Mouse (Mus musculus): ENCODE data around the gene Zfp287. TPM values are rescaled to one million over a fixed set of nuclear protein-coding genes. Genes with fewer than 3 reads are reported as not detected.
A peak's percentile ranks its signal among the peaks of the same experiment; 100 is the strongest.

Zfp287 gene
- total and polyA plus RNA-seq, 2 experiments from 2014 or later = 14.4 to 32.8 TPM

DNA sequence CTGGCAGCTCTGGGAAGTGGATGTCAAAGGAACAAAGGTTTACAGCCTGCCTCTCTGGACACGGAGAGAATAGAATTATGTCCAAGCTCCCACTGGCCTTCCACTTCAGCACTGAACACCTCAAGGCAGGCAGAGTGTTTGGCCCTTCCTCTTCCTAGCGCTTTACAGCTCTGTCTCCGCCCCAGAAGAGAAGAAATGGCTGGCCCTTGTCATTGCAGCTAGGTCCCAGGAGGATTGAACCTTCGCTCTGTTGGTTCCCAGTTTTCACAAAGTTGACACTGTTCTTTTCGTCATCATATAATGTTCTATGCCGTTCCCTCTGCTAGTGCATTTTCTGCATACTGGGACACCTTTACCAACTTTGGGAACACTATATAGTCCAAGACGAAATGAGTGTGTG lies 23.5 kb downstream of the Zfp287 start:
- no peak for TF ChIP-seq CTCF (IDR thresholded peaks at IDR 0.05; ENCODE audit: low read depth)
- Histone ChIP-seq H3K9me3 (ENCODE audit: low read length) (no peaks in the 10 kb centered on the region), H3K4me2 (ENCODE audit: low read depth) (no peak overlapping the region), H3K4me1 (ENCODE audit: insufficient read depth) (no peaks in the 10 kb centered on the region), H3K27me3 (ENCODE audit: insufficient read depth, low read length) (no peaks in the 10 kb centered on the region), H3K36me3 (ENCODE audit: insufficient read depth) (peaks cover 32% of the 10 kb centered on the region), H3K9ac (no peak overlapping the region), H3K27ac (ENCODE audit: low read depth, low read length) (no peak overlapping the region), H3K4me3 (ENCODE audit: low read depth, low read length) (no peak overlapping the region)
- no peak for DNase-seq
- WGBS = 83% methylated on average over 7 of the region's 7 CpGs
- no peak for ATAC-seq

DNA sequence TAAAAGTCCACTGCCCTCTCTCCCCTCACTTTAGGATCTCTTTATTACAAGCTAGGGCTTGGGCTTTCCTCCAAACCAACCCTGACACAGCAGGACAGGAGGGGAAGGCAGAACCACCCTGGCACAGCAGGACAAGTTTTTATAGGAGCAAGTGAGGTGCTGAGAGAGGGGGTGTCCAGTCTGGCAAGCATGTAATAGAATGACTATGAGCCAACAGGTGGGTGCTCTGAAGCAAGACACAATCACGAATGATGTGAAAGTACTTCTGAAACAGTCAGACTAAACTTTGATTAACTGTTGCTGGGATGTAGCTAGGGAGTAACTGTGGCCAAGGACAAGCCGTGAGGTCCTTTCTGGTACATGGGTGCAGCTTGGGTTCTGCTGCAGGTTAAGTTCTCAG lies 25.6 kb downstream of the Zfp287 start:
- no peaks in the 10 kb centered on the region for H3K4me1 ChIP-seq (ENCODE audit: insufficient read depth)
- H3K27me3 ChIP-seq (ENCODE audit: insufficient read depth, low read length) = no peaks in the 10 kb centered on the region
- no peaks in the 10 kb centered on the region for H3K9me3 ChIP-seq (ENCODE audit: low read length)
- peaks cover 15% of the 10 kb centered on the region for H3K36me3 ChIP-seq (ENCODE audit: insufficient read depth)
- no peak overlapping the region for H3K27ac ChIP-seq (ENCODE audit: low read depth, low read length)
- ATAC-seq (no peak), DNase-seq (no peak)
- no peak overlapping the region for H3K9ac ChIP-seq
- TF ChIP-seq CTCF (IDR thresholded peaks at IDR 0.05; ENCODE audit: low read depth) = no peak
- 88% methylated on average over 2 of the region's 2 CpGs for WGBS
- no peak overlapping the region for H3K4me3 ChIP-seq (ENCODE audit: low read depth, low read length)
- H3K4me2 ChIP-seq (ENCODE audit: low read depth) = no peak overlapping the region

DNA sequence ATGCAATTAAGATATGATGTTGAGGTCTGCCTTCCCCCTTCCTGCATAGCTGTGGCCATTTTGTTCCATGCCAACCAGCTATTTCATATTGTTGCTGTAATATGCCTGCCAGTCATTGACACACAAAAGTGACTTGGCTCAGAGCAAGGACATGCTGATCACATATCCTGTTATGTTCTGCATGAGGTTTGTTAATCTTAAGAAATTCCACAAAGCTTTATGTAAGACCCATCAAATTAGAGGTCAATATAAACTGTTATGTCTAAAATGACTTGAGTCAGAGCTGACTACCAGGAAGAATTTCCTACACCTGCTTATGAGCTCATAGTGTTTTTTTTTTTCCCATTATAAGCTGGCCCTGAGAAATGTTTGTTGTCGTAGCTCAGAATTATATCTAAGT lies 30.5 kb downstream of the Zfp287 start:
- DNase-seq (no peak), ATAC-seq (no peak)
- Histone ChIP-seq H3K4me3 (ENCODE audit: low read depth, low read length) (no peak overlapping the region), H3K9ac (no peak overlapping the region), H3K36me3 (ENCODE audit: insufficient read depth) (no peaks in the 10 kb centered on the region), H3K4me2 (ENCODE audit: low read depth) (no peak overlapping the region), H3K9me3 (ENCODE audit: low read length) (no peaks in the 10 kb centered on the region), H3K27me3 (ENCODE audit: insufficient read depth, low read length) (no peaks in the 10 kb centered on the region), H3K4me1 (ENCODE audit: insufficient read depth) (no peaks in the 10 kb centered on the region), H3K27ac (ENCODE audit: low read depth, low read length) (no peak overlapping the region)
- 88% methylated on average over 1 of the region's 1 CpGs for WGBS
- no peak for TF ChIP-seq CTCF (IDR thresholded peaks at IDR 0.05; ENCODE audit: low read depth)

DNA sequence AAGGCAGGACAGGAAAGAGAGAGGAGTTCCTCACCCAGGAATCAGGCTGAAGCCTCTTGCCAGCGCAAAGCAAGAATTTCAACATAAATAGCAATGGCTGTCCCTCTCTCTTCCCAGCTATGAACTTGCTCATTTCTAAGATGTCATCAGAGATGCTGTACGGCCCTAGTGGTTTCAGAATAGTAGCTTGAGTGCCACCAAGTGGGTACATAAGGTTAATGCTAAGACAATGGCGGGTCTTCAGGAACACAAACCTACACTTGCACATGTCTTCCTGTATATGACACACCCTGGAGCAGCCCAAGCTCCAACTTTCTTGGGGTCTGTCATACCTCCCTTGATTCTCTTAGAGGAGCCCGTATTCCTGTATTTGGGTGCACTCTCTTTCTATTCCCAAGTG lies 32.0 kb downstream of the Zfp287 start:
- Histone ChIP-seq H3K9ac (no peak overlapping the region), H3K9me3 (ENCODE audit: low read length) (no peaks in the 10 kb centered on the region), H3K4me2 (ENCODE audit: low read depth) (no peak overlapping the region), H3K4me3 (ENCODE audit: low read depth, low read length) (no peak overlapping the region), H3K4me1 (ENCODE audit: insufficient read depth) (no peaks in the 10 kb centered on the region), H3K27me3 (ENCODE audit: insufficient read depth, low read length) (no peaks in the 10 kb centered on the region), H3K27ac (ENCODE audit: low read depth, low read length) (no peak overlapping the region), H3K36me3 (ENCODE audit: insufficient read depth) (no peaks in the 10 kb centered on the region)
- ATAC-seq = peak; percentile 56
- 67% methylated on average over 4 of the region's 4 CpGs for WGBS
- peak; percentile 42 for TF ChIP-seq CTCF (IDR thresholded peaks at IDR 0.05; ENCODE audit: low read depth)
- DNase-seq = peak; percentile 18

DNA sequence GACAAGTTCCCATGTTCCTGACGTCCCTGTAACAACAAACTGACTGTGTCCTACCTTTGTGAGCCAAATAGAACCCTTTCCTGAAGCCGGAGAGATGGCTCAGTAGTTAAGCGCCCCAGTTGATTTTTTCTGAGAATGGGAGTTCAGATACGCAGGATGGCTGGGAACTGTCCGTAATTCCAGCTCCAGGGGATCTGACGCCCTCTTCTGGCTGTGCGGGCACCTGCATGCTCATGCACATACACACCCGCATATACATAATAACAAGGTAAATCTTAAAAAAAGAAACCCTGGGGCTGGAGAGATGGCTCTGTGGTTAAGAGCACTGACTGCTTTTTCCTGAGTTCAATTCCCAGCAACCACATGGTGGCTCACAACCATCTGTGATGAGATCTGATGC lies 36.6 kb downstream of the Zfp287 start:
- no peaks in the 10 kb centered on the region for H3K4me1 ChIP-seq (ENCODE audit: insufficient read depth)
- no peaks in the 10 kb centered on the region for H3K36me3 ChIP-seq (ENCODE audit: insufficient read depth)
- ATAC-seq = no peak
- H3K9ac ChIP-seq = no peak overlapping the region
- TF ChIP-seq CTCF (IDR thresholded peaks at IDR 0.05; ENCODE audit: low read depth) = 0 out of 2 replicates have a peak, but pooled peaks have one; percentile 6
- no peak for DNase-seq
- no peak overlapping the region for H3K4me3 ChIP-seq (ENCODE audit: low read depth, low read length)
- WGBS = 93% methylated on average over 8 of the region's 8 CpGs
- no peak overlapping the region for H3K4me2 ChIP-seq (ENCODE audit: low read depth)
- H3K27ac ChIP-seq (ENCODE audit: low read depth, low read length) = no peak overlapping the region
- no peaks in the 10 kb centered on the region for H3K9me3 ChIP-seq (ENCODE audit: low read length)
- no peaks in the 10 kb centered on the region for H3K27me3 ChIP-seq (ENCODE audit: insufficient read depth, low read length)

DNA sequence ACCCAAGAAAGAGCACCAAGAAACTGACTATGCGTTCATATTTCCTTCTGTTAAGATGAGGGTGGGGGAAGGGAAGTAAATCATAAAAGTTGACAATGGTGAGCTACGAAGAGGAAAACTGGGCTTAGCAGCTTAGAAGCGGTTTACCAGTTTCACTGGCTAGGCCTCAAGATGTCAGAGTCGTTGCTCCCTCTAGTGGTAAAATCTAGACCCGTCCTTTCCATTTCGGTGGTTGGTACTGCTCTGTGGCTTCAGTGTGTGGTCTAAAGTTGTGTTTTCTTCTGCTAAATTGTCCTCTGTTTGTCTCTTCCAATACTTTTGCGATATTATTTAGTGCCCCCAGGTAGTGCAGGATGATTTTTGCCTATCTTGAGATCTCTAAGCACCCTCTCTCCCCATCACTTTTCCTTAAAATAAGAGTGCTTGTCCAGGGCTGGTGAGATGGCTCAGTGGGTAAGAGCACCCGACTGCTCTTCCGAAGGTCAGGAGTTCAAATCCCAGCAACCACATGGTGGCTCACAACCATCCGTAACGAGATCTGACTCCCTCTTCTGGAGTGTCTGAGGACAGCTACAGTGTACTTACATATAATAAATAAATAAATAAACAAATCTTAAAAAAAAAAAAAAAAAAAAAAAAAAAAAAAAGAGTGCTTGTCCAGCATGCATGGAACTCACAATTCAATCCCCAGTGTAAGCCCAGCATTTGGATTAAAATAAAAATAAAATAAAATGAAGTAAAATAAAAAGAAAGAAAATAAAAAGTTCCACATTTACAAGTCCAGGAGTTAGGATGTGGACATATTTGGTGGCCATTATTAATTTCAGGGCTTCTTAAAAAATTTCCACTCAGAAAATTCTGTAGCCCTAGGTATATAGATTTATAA lies 38.2 kb downstream of the Zfp287 start:
- H3K36me3 ChIP-seq (ENCODE audit: insufficient read depth) = no peaks in the 10 kb centered on the region
- ATAC-seq (peak; percentile 94), DNase-seq (peak; percentile 89)
- H3K9ac ChIP-seq = no peak overlapping the region
- no peaks in the 10 kb centered on the region for H3K9me3 ChIP-seq (ENCODE audit: low read length)
- 0 out of 2 replicates have a peak overlapping the region, but pooled peaks have one; percentile 29 for H3K27ac ChIP-seq (ENCODE audit: low read depth, low read length)
- no peaks in the 10 kb centered on the region for H3K27me3 ChIP-seq (ENCODE audit: insufficient read depth, low read length)
- no peak overlapping the region for H3K4me2 ChIP-seq (ENCODE audit: low read depth)
- H3K4me1 ChIP-seq (ENCODE audit: insufficient read depth) = no peaks in the 10 kb centered on the region
- peak; percentile 82 for TF ChIP-seq CTCF (IDR thresholded peaks at IDR 0.05; ENCODE audit: low read depth)
- 21% methylated on average over 9 of the region's 11 CpGs for WGBS
- H3K4me3 ChIP-seq (ENCODE audit: low read depth, low read length) = no peak overlapping the region

DNA sequence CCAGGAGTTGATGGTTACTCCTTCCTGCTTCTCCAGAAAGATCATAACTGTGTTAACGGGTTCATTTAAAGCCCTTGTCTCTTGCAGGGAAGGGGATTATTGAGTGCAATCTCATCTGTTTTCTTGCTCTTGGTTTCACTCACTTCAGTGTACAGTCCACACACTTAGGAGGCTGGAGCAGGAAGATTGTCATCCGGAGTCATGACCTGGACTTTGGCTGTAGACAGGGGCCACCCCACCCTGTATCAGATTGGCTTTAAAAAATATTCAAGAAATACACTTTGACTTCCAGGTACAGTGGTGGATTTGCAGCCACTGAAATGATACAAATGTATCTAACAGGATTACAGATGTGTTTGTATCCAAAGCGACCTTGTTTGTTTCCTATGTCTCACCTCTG lies 40.1 kb downstream of the Zfp287 start:
- Histone ChIP-seq H3K4me1 (ENCODE audit: insufficient read depth) (no peaks in the 10 kb centered on the region), H3K4me3 (ENCODE audit: low read depth, low read length) (no peak overlapping the region), H3K9ac (no peak overlapping the region), H3K27ac (ENCODE audit: low read depth, low read length) (no peak overlapping the region), H3K4me2 (ENCODE audit: low read depth) (no peak overlapping the region), H3K9me3 (ENCODE audit: low read length) (no peaks in the 10 kb centered on the region), H3K27me3 (ENCODE audit: insufficient read depth, low read length) (no peaks in the 10 kb centered on the region), H3K36me3 (ENCODE audit: insufficient read depth) (no peaks in the 10 kb centered on the region)
- 90% methylated on average over 3 of the region's 3 CpGs for WGBS
- DNase-seq (no peak), ATAC-seq (no peak)
- no peak for TF ChIP-seq CTCF (IDR thresholded peaks at IDR 0.05; ENCODE audit: low read depth)
